Mouse (Mus musculus) layer of hippocampus, adult 2 months (tissue): Measurements from ENCODE around the gene Olfr1246. TPM values are rescaled to one million over a fixed set of nuclear protein-coding genes. Genes with fewer than 3 reads are reported as not detected.
"Not testable (repeated sequence)": the region's sequence is repeated elsewhere in the genome, so short reads cannot be mapped to it uniquely, and the experiment has no call there.

Experiments used
- DNase-seq, 2 experiments: peaks; one replicate each; pipeline ENCODE4 v3.0.0; 2022; ENCODE audit warnings: low spot score in 2 of 2
- H3K27ac ChIP-seq: fragments of 200-600 bp; 2 replicates; pipeline ENCODE4 v1.8.1; 2022
- H3K4me3 ChIP-seq: fragments of 200-600 bp; 2 replicates; pipeline ENCODE4 v1.8.1; 2022; ENCODE audit warnings: mild to moderate bottlenecking
- CTCF ChIP-seq: fragments of 200-600 bp; conservative IDR thresholded peaks from 2 replicates; pipeline ENCODE4 v1.8.1; 2022; ENCODE audit warnings: antibody characterized with exemption, mild to moderate bottlenecking, moderate library complexity
- long read RNA-seq, 2 experiments: library from polyadenylated mRNA; stranded (forward); transcript quantifications; one replicate each; pipeline ENCODE4 v2.0.0; 2021; ENCODE audit warnings: borderline mapping rate in 2 of 2
- total RNA-seq, 2 experiments: library from RNA; stranded (reverse); gene quantifications; 2 replicates each; pipeline ENCODE4 v1.2.3; 2021

Olfr1246 gene
- not detected for total RNA-seq
- long read RNA-seq, experiment 1, result 0 reads
- long read RNA-seq, experiment 2, result 0 reads

DNA sequence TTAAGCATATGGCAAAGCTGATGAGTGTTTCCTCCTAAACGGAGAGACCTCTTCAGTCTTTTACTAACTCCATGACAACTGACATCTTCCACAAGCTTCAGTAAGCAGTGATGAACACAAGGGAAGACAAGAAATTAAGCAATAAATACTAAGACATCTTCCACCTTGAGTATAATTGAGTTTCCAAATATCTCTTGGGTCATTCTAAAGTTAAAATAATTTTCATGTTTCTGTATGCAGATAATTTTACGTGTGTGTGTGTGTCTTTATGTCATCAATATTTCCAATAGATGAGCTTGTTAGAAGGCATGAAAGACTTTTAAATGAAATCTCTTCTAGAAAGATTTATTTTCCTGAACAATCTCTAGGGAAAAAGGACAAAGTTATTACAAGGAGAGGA is at the start of gene Olfr1246:
TSS of gene Olfr1246 (minus strand) at position 101 of the 400 bp plus-strand sequence.
- TF ChIP-seq CTCF, result no peak
- no peak within 1 kb of the TSS for H3K4me3 ChIP-seq
- no peak for DNase-seq
- H3K27ac ChIP-seq, result no peak within 1 kb of the TSS

GRCm38 (mm10) chr2:89634883-89635282 is 41.9 kb upstream of the Olfr1246 start, which contains the start of gene Olfr1249:
Gene Olfr1249, minus strand, starts transcription at chr2:89634983.
- H3K27ac ChIP-seq, result no peak within 1 kb of the TSS
- no peak within 1 kb of the TSS for H3K4me3 ChIP-seq
- no peak for TF ChIP-seq CTCF
- DNase-seq, result no peak

- not testable (repeated sequence) for DNase-seq, H3K4me3 ChIP-seq, H3K27ac ChIP-seq
These were observed 25.2 kb upstream of the Olfr1246 start, which contains the start of gene Olfr1248 for GRCm38 (mm10) chr2:89618145-89618544. Gene Olfr1248, minus strand, starts transcription at chr2:89618245.

DNA sequence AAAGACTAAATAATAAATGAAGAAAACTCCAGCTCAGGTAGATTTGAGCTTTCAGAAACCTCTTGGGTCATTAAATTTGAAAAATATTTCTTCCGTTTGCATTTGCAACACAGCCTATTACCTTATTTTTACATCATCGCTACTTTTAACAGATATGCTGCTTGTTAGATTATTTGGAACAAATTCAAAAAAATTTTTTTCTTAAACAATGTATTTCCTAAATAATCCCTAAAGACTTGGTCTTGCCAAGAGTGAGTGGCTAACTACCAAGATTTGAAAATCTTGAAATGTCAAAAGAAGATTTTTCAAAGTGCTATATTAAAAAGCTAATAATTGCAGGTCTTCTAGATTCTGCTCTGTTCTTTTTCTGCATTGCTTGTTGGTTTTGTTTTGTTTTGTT is 21.1 kb upstream of the Olfr1246 start, which contains the start of gene Olfr1247:
TSS of gene Olfr1247 (minus strand) at position 101 of the 400 bp plus-strand sequence.
- Histone ChIP-seq H3K4me3 (no peak within 1 kb of the TSS), H3K27ac (no peak within 1 kb of the TSS)
- no peak for DNase-seq
- no peak for TF ChIP-seq CTCF

DNA sequence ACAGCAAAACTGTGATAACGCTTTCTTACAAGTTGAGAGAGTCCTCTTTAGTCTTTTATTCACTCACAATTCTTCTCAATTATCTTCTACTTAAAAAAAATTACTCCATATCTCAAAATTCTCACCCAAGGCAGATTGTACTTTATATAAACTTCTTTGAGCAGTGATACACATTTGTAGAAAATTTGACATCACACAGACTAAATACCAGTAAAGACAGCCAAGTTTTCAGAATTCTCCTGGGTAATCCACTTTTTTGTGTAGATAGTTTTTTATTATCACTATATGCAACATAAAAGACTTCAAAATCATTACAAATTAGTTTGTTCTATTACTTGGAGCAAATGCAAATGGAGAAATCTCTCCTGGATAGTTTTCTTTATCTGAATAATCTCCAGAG is 14.6 kb downstream of the Olfr1246 start, which contains the start of gene Olfr1245:
TSS of gene Olfr1245 (minus strand) at position 101 of the 400 bp plus-strand sequence.
- no peak within 1 kb of the TSS for H3K27ac ChIP-seq
- DNase-seq, result no peak
- TF ChIP-seq CTCF, result no peak
- H3K4me3 ChIP-seq, result no peak within 1 kb of the TSS

DNA sequence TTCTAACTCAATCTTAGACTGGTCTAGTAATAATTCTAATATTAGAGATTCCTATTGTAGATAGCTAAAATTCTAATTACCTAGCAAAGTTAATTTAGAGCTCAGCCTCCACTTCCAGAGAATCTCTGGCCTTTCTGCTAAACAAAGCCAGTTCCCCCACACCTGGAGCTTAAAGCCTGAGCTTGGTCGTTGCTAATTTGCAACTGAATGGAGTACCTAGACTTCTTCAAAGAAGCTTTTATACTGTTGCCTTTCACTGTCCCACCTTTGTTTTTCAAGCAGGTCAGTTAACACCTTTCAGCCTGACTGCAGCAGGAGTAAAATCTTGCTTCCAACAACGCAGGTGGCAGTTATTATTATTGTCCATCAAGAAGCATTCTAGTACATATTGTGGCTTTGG is 30.3 kb downstream of the Olfr1246 start:
- not testable (repeated sequence) for H3K27ac ChIP-seq, DNase-seq, H3K4me3 ChIP-seq

DNA sequence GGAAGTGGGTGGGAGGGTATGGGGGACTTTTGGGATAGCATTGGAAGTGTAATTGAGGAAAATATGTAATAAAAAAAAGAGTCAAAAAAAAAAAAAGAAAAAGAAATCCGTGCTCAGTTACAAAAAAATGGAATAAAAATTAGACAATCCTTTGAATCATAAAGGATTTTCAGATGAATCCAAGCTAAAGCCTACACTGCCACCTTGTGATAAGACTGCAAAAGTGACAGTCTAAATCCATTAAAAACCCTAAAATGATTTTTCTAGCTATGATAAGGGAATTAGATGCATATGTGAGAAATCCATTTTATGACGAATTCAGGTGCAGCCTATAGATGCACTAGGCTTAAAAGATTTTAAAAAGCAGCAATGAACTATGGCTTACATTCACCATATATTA is 48.4 kb downstream of the Olfr1246 start:
- H3K27ac ChIP-seq, result no peak overlapping the region
- DNase-seq, result peak in 1 of 2 experiments; percentile 16
- H3K4me3 ChIP-seq, result no peak overlapping the region
- peak; percentile 79 for TF ChIP-seq CTCF

GRCm38 (mm10) chr2:89539923-89540322 is 53.0 kb downstream of the Olfr1246 start:
- H3K4me3 ChIP-seq, result no peak overlapping the region
- H3K27ac ChIP-seq, result no peak overlapping the region
- TF ChIP-seq CTCF, result no peak
- no peak for DNase-seq

Other genes starting within 250 kb of the Olfr1246 start
- gene Olfr1234, start 228.3 kb downstream of the Olfr1246 start, total RNA-seq, result not detected
- gene Olfr1238, start 183.5 kb downstream of the Olfr1246 start, total RNA-seq, result not detected
- gene Olfr1239, start 172.8 kb downstream of the Olfr1246 start, total RNA-seq, result not detected
- gene Olfr1240, start 150.2 kb downstream of the Olfr1246 start, total RNA-seq, result not detected
- not detected for gene Olfr1241, start 106.0 kb downstream of the Olfr1246 start, total RNA-seq
- gene Olfr1242, start 94.8 kb downstream of the Olfr1246 start, total RNA-seq, result not detected
- not detected for gene Olfr1243, start 61.7 kb downstream of the Olfr1246 start, total RNA-seq
- not detected for gene Olfr1245, start 14.7 kb downstream of the Olfr1246 start, total RNA-seq
- gene Olfr1247, start 21.0 kb upstream of the Olfr1246 start, total RNA-seq, result under 1 TPM; 0.10 TPM
- gene Olfr1248, start 25.1 kb upstream of the Olfr1246 start, total RNA-seq, result not detected
- not detected for gene Olfr1249, start 41.8 kb upstream of the Olfr1246 start, total RNA-seq
- not detected for gene Olfr1250, start 68.3 kb upstream of the Olfr1246 start, total RNA-seq
- gene Olfr1251, start 78.8 kb upstream of the Olfr1246 start, total RNA-seq, result not detected
- not detected for gene Olfr1252, start 131.9 kb upstream of the Olfr1246 start, total RNA-seq
- gene Olfr1253, start 163.9 kb upstream of the Olfr1246 start, total RNA-seq, result not detected
- gene Olfr1254, start 200.5 kb upstream of the Olfr1246 start, total RNA-seq, result not detected
- gene Olfr1255, start 218.9 kb upstream of the Olfr1246 start, total RNA-seq, result not detected
- gene Olfr1256, start 248.4 kb upstream of the Olfr1246 start, total RNA-seq, result not detected